Mouse (Mus musculus) ES-Bruce4 (cell line): ENCODE results near the gene Kdelc1.

Source experiments
- CTCF ChIP-seq: IDR thresholded peaks from one replicate; pipeline ENCODE4 v1.8.1; 2011; ENCODE audit warnings: low read depth, low read length
- EP300 ChIP-seq: IDR thresholded peaks from 2 replicates; pipeline ENCODE4 v1.6.1; 2011; ENCODE audit warnings: low read depth, low read length; ENCODE audit not compliant: insufficient read depth
- POLR2A ChIP-seq: IDR thresholded peaks from one replicate; pipeline ENCODE4 v1.8.1; 2011; ENCODE audit warnings: low read length; ENCODE audit not compliant: insufficient read depth

DNA sequence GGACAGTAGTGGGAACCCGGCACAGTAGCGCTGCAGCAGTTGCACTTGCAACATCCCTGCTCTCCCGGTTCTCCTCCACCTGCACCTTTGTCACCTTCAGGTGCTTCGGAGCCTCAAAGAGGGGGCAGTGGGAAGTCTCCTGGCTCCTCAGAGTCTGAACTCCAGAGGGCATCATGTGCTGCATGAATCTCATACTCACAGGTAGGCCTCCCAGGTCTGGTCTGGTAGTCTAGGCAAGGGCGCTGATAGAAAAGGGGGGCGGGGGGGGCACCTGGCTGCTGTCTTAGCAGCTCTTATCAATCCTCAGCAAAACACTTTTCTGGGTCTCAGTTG, 1.4 kb upstream of the Kdelc1 start:
- TF ChIP-seq POLR2A (no peak), EP300 (no peak), CTCF (no peak)
